ENCODE assay signal across 8 mouse cellular contexts in genomic region chr17:44735223-44735990, GRCm38 (mm10). TPM values are rescaled to one million over a fixed set of nuclear protein-coding genes. Genes with fewer than 3 reads are reported as not detected.
A peak's percentile ranks its signal among the peaks of the same experiment; 100 is the strongest.
DNase-seq lines count a peak whose midpoint lies in the region; ATAC-seq and TF ChIP-seq lines count a peak whose summit lies in the region.

No protein-coding gene starts in this region.

- DNase-seq in 416B (ENCODE audit: low read depth), result peak; percentile 85
- peak; percentile 38 for DNase-seq in CH12.LX (ENCODE audit: extremely low read depth)
- DNase-seq in kidney, postnatal 4 days, result peak; percentile 71 to 78
- peak; percentile 35 for DNase-seq in lung, postnatal 36 days
- DNase-seq in retina, postnatal 1 day, result peak; percentile 61
- DNase-seq in c-Kit-positive CD71-positive TER-119-positive erythroid progenitor cells, embryonic 14.5 days (ENCODE audit: low spot score), result no peak

- H3K27ac ChIP-seq in CH12.LX (ENCODE audit: insufficient read depth, low read depth), result no peak overlapping the region; the same call in 1 of the 2 replicates
- peak overlapping the region; percentile 96 for H3K27ac ChIP-seq in embryonic facial prominence, embryonic 13.5 days
- no peak overlapping the region for H3K27ac ChIP-seq in heart, embryonic 16.5 days (ENCODE audit: low read length)

- in situ Hi-C loops in CH12.LX (cut with MboI; ENCODE audit: low pct_ligation_motif_present, low pct_unique_long_range_greater_than_20kb, low sequenced_read_pairs), result loop anchor here (10.0 to 25.0 kb wide), 4 partner anchors 271 to 652 kb away; no protein-coding TSS in a partner anchor

- H3K27me3 ChIP-seq in CH12.LX (replicated peaks), result peaks cover 12% of the 10 kb centered on the region
- peaks cover 30% of the 10 kb centered on the region for H3K27me3 ChIP-seq in embryonic facial prominence, embryonic 13.5 days
- peaks cover 50% of the 10 kb centered on the region for H3K27me3 ChIP-seq in heart, embryonic 16.5 days (ENCODE audit: control insufficient read depth, insufficient read depth, low read length)

- dilution Hi-C loops in CH12.LX (cut with MboI; ENCODE audit: extremely low pct_ligation_motif_present, extremely low pct_unique_long_range_greater_than_20kb, low sequenced_read_pairs), result no loop called here

- H3K79me2 ChIP-seq in CH12.LX (replicated peaks; ENCODE audit: control insufficient read depth, extremely low read depth, insufficient read depth, poor library complexity, severe bottlenecking), result no peaks in the 10 kb centered on the region

- peak overlapping the region; percentile 37; the same call in 1 of the 2 replicates for H3K4me2 ChIP-seq in CH12.LX (ENCODE audit: insufficient read depth, low read depth, poor library complexity, severe bottlenecking)
- H3K4me2 ChIP-seq in embryonic facial prominence, embryonic 13.5 days, result peak overlapping the region; percentile 84
- peak overlapping the region; percentile 88 for H3K4me2 ChIP-seq in heart, embryonic 16.5 days (ENCODE audit: low read depth, low read length)

- peak overlapping the region; percentile 72 for H3K9ac ChIP-seq in CH12.LX (ENCODE audit: insufficient read depth, low read depth)
- H3K9ac ChIP-seq in embryonic facial prominence, embryonic 13.5 days, result peak overlapping the region; percentile 95
- peak overlapping the region; percentile 71 for H3K9ac ChIP-seq in heart, embryonic 16.5 days (ENCODE audit: low read length)

- peaks cover 8% of the 10 kb centered on the region for H3K9me3 ChIP-seq in CH12.LX (replicated peaks; ENCODE audit: low read length)
- no peaks in the 10 kb centered on the region for H3K9me3 ChIP-seq in embryonic facial prominence, embryonic 13.5 days
- no peaks in the 10 kb centered on the region for H3K9me3 ChIP-seq in heart, embryonic 16.5 days (replicated peaks; ENCODE audit: control insufficient read depth, low read length)

- peaks cover 0 to 5% of the 10 kb centered on the region in 2 experiments; a peak in 3 of 4 replicates for H3K4me1 ChIP-seq in CH12.LX (ENCODE audit: control insufficient read depth in 1 of 2, insufficient read depth in 2 of 2)
- H3K4me1 ChIP-seq in embryonic facial prominence, embryonic 13.5 days, result peaks cover 42% of the 10 kb centered on the region
- peaks cover 22% of the 10 kb centered on the region for H3K4me1 ChIP-seq in heart, embryonic 16.5 days (ENCODE audit: control insufficient read depth, insufficient read depth, low read length)

- TF ChIP-seq POLR2A in CH12.LX (IDR thresholded peaks at IDR 0.05; ENCODE audit: low read depth, low read length), result no peak

- no peak for TF ChIP-seq EP300 in CH12.LX (IDR thresholded peaks at IDR 0.05; ENCODE audit: low read length)

- no peak for TF ChIP-seq RAD21 in CH12.LX (IDR thresholded peaks at IDR 0.05; ENCODE audit: low read depth, low read length)

- TF ChIP-seq CTCF in CH12.LX (conservative IDR thresholded peaks at IDR 0.05 in 1 of 2, IDR thresholded peaks at IDR 0.05 in 1 of 2; ENCODE audit: low read depth in 2 of 2, low read length in 2 of 2), result no peak

- H3K36me3 ChIP-seq in CH12.LX (replicated peaks in 1 of 2; ENCODE audit: control insufficient read depth in 1 of 2, insufficient read depth in 1 of 2, low read length in 1 of 2), result no peaks in the 10 kb centered on the region
- no peaks in the 10 kb centered on the region for H3K36me3 ChIP-seq in embryonic facial prominence, embryonic 13.5 days
- no peaks in the 10 kb centered on the region for H3K36me3 ChIP-seq in heart, embryonic 16.5 days (ENCODE audit: control insufficient read depth, insufficient read depth)

- 0 out of 2 replicates have a peak, but pooled peaks have one; percentile 27 for ATAC-seq in embryonic facial prominence, embryonic 13.5 days (ENCODE audit: insufficient number of reproducible peaks, insufficient read depth, low FRiP score, low TSS enrichment, low read depth)
- ATAC-seq in heart, embryonic 16.5 days (replicated peaks; ENCODE audit: extremely low read depth, insufficient read depth, low FRiP score), result no peak

- H3K4me3 ChIP-seq in CH12.LX (replicated peaks in 1 of 3; ENCODE audit: low read depth in 2 of 3, low read length in 2 of 3, poor library complexity in 1 of 3), result peak overlapping the region; percentile 65 to 80 (median 66)
- H3K4me3 ChIP-seq in embryonic facial prominence, embryonic 13.5 days, result peak overlapping the region; percentile 77
- H3K4me3 ChIP-seq in heart, embryonic 16.5 days (ENCODE audit: low read length), result peak overlapping the region; percentile 75

- under 1% methylated on average over 64 of the region's 64 CpGs for WGBS in embryonic facial prominence, embryonic 13.5 days
- WGBS in heart, embryonic 16.5 days, result under 1% methylated on average over 63 of the region's 64 CpGs

TF ChIP-seq in CH12.LX, 34 proteins besides CTCF, POLR2A, EP300 and RAD21:
- TF ChIP-seq PAX5 (IDR thresholded peaks at IDR 0.05; ENCODE audit: low read length) (no peak), ELF1 (IDR thresholded peaks at IDR 0.05; ENCODE audit: low read depth, low read length) (0 out of 2 replicates have a peak, but pooled peaks have one; percentile 10), NELFE (IDR thresholded peaks at IDR 0.05; ENCODE audit: low read depth, low read length) (no peak), USF1 (IDR thresholded peaks at IDR 0.05; ENCODE audit: low read depth, low read length) (no peak), MXI1 (IDR thresholded peaks at IDR 0.05; ENCODE audit: low read depth, low read length) (peak; percentile 85), ZKSCAN1 (IDR thresholded peaks at IDR 0.05; ENCODE audit: borderline replicate concordance, low read depth, low read length) (no peak), MAX (IDR thresholded peaks at IDR 0.05; ENCODE audit: low read length) (no peak), MAZ (IDR thresholded peaks at IDR 0.05; ENCODE audit: low read depth, low read length) (0 out of 2 replicates have a peak, but pooled peaks have one; percentile 28), IRF4 (IDR thresholded peaks at IDR 0.05; ENCODE audit: low read depth, low read length) (0 out of 2 replicates have a peak, but pooled peaks have one; percentile 4)

RNA-seq across cellular contexts. Expression of gene Supt3, which starts 41.5 kb away (rescaled TPM):
- 9.1 and 13.1 TPM in 2 replicates for total RNA-seq in CH12.LX (2012; rRNA removed)
- total RNA-seq in CH12.LX (2014; rRNA removed), result 7.5 and 8.3 TPM in 2 replicates
- 20.7 and 22.7 TPM in 2 replicates for polyA plus RNA-seq in CH12.LX (2012; ENCODE audit: insufficient read length, low read depth)
- polyA plus RNA-seq in embryonic facial prominence, embryonic 13.5 days (2015; fragmentation: Nextera tagmentation; extraction: Ambion mirVana), result 24.5 and 25.4 TPM in 2 replicates
- 21.1 and 24.3 TPM in 2 replicates for polyA plus RNA-seq in heart, embryonic 16.5 days (2015; fragmentation: Nextera tagmentation; extraction: Ambion mirVana)

Comparison
In these comparisons a context has a peak if more than half of its experiments do, and no peak if none do; other contexts are left out.
1. H3K4me2 ChIP-seq: peak in every context shown above with its lines; median percentile 88 in heart, embryonic 16.5 days; 84 in embryonic facial prominence, embryonic 13.5 days; 37 in CH12.LX.